Mouse (Mus musculus) lung, postnatal 36 days (tissue): Measurements from ENCODE around the gene Lrrn3.

Experiments
- DNase-seq: peaks from one replicate; pipeline ENCODE4 v3.0.0; 2022; ENCODE audit warnings: mixed read lengths

The Lrrn3 gene

DNA sequence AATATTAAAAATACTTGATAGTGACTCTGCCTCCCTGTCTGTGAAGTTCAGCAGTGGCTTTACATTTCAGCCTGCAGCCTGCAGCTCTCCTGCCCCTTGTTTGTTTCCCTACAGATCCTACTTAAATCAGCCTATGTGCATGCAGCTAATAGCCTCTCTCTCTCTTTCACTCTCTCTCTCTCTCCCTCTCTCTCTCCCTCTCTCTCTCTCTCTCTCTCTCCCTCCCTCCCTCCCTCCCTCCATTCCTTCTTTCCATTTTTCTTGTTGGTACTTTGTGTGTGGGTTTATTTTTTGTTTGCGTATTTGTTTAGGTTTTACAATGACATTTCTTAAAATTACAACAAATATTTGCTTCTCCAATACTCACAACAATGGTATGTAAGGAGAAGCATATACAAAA is at the start of gene Lrrn3:
Gene Lrrn3, minus strand, starts transcription at position 101 of the 400 bp plus-strand sequence.
- no peak for DNase-seq

GRCm38 (mm10) chr12:41528410-41528809 is 42.2 kb upstream of the Lrrn3 start:
- DNase-seq: no peak

GRCm38 (mm10) chr12:41526688-41527087 is 40.5 kb upstream of the Lrrn3 start:
- DNase-seq: no peak

GRCm38 (mm10) chr12:41521671-41522070 is 35.4 kb upstream of the Lrrn3 start:
- DNase-seq: no peak

DNA sequence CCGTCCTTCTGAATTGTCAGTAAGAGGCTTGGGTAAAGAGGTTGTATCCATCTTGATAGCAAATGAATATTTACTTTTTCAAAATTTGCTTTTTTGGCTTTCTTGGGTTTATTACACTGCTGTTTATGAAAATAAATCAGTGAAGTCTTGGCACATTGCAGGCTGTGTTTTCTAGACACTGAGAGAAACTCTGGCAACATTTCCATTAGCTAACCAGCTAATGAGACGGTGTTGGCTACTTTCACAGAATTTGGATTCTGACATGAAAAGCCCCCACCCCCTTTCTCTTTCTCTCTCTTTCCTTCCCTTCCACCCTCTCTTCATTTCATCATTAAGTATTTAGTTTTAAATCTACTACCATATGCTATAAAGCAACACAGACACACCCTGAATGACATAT is 34.1 kb upstream of the Lrrn3 start:
- no peak for DNase-seq

DNA sequence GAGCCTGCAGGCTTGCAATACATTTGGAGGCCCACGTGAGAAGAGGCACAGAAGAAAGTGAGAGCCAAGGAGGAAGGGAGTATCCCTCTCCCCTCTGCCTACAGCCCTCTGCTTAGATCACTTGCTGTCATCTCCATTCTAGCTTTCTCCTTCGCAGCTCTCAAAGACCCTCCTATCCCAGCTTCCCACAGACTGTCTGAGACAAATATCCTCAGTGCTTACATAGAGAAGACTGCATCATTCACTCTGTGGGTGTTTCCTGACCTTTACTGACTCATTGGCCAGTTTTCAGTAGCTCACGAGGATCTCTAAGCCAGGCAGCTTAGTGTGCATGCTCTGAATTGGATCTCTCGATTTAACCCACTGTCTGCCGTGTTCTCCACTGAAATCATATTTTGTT is 32.7 kb upstream of the Lrrn3 start:
- peak; percentile 9 for DNase-seq

DNA sequence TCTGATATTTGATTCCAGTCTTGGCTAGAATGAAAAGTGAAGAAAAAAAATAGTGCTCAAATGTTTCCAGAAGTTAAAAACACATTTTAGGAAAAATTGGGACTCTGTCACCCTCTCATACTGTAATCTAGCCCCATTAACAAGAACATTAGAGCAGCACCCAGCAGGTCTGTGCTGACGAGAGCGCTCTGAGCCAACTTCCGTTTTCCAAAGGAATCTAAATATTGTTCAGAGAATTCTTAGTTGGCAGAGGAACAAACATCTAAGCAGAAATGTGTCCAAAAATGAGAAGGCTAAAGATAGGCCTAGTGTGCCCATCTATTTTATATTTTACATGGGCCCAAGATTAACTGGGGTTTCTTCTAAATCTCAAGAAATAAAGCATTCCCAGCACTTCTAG is 24.4 kb upstream of the Lrrn3 start:
- peak; percentile 16 for DNase-seq

GRCm38 (mm10) chr12:41508610-41509009 is 22.4 kb upstream of the Lrrn3 start:
- DNase-seq: no peak

GRCm38 (mm10) chr12:41500049-41500820 is 14.0 kb upstream of the Lrrn3 start:
- DNase-seq: peak; percentile 43

DNA sequence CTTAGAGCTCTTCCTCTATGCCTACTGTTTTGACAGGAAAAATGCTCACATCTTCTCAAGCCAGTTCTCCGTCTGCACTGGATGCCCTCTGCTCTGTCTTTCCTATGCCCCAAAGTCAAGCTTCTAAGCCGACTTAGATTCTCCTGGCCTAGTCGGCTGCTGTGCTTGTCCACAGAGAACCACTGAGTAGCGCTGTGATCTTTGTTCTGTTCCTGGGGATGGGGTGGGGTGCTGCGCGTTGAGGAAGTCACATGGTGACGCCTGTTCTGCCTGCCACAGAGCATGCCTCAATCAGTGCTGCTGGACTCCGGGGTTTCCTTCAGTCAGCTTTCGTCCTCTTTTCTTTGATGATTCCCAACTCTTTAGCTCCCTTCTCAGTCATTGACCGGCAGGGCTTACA is 8.4 kb upstream of the Lrrn3 start:
- DNase-seq: peak; percentile 41

DNA sequence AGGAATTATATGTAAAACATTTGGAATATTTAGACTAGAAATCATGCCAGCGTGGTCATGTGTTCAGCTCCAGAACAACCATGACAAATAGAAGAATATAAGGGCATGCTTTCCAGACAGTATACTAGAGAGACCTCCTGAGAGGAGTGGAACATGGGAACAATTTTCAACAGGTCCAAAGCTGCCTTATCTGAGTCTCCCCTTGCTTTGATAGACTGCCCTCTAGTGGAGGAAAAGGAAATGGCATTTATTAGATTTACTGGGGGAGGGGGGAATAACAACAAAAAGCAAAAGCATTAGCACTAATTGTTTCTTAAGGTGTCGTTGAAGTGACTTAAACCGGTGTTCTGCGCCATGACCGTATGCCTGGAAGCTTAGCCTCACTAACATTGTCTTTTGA is 774 bp upstream of the Lrrn3 start:
- peak; percentile 59 for DNase-seq

DNA sequence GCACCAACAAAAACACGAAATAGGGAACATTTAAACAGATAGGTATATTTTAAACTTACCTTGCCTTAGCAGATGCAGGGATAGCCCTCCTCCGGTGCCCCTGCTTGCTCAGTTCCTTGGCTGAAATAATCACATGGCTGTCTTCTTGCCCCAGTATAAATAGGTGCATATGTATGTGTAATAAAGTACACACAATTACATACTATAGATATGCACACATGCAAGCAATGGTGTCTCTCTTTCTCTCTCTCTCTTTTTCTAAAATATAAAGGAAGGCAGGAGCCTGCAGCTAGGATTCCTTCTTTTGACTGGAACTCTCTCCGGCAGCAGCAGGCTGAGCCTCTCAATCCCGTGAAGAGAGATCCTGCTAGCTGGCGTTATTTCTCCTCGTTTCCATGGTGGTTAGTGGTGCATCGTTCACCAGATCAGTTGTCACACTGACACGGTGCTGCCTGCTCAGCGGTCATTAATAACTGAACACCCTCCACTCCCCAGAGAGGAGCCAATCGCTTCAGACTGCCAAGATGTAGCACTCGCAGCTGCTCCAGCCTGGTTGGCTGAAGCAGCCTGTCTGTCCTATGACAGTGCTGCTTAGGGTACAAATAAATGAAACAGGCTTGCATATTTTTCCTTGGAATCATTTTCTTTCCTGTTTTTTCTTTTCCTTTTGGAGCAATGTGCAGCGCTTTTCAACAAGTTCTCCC is 567 bp downstream of the Lrrn3 start:
- peak; percentile 50 for DNase-seq

DNA sequence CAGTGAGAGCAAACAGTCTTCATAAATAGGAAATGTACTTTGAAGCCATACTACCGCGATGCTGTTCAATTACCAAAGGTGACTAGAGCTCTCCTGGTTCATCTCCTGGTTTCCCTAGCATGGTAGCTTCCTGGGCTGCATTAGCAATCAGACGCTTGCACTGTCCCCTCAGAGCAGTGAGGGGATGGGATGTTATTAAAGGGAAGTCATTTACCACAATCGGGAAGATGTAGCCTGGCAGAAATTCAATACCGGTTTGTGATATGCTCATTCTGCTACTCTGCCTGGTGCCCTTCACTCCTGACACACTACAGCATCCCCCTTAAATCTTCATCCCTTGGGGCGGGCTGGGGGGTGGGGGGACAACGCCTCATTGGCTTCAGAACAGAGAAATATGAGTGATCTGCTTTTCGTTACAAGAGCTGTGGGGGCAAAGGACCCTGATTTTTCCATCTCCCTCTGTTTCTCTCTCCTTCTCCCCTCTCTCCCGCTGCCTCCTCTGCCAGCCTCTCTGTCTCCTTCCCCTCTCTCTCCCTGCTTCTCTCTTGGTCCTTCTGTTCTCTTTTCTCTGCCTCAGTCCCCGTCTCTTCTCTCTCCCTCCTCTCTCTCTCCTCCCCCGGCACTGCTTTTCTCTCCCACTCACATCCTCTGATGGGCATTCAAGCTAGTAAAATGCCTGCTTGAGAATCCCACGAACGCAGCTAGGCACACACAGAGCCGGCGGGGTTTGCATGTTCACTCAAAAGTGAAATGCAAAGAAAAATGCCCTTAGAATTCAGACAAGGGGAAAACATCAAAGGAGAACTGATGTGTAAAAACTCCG is 1.3 kb downstream of the Lrrn3 start:
- DNase-seq: no peak

- no peak for DNase-seq
Measured at GRCm38 (mm10) chr12:41483593-41484451, 2.4 kb downstream of the Lrrn3 start.

DNA sequence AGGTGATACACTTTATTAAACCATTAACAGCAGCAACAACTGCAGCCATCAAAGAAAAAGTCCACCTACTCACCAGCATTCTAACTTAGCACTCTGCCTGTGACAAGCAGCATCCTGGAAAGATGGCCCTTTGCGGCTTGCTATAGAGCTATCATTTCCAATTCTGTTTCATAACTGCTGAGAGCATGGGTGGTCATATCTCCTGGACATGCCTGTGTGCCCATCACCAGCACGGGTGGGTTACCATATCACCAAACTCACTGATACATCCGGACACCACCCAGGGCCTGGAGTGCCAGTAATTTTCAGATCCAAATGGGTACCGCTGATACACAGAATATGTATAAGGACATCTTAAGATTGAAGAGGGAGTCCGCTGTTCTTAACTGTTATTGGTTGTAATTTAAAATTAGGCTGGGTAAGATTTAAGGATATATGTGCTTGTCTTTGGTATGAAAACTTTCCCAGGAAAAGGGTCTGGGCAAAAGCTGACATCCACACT is 3.1 kb downstream of the Lrrn3 start:
- no peak for DNase-seq

DNA sequence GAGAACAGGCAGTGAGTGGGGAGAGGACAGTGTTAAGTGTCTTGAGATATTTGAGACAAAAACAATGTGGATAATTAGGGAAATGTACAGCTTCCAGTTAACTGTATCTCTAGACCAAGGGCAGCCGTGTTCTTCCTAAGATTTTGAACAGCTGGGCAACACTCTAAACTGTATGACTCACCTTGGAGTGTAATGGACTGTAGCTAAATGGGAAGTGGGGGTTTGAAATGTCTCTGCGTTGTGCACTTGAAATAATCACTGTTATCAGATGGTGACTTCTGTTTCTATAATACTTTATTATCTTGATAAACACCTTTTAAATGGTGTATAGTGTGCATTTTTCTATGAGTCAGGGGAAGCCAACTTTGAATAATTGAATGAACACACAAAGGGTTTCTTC is 4.7 kb downstream of the Lrrn3 start:
- no peak for DNase-seq

GRCm38 (mm10) chr12:41469096-41469801 is 17.0 kb downstream of the Lrrn3 start:
- DNase-seq: no peak

- DNase-seq: no peak
Measured at GRCm38 (mm10) chr12:41468374-41468991, 17.7 kb downstream of the Lrrn3 start.

DNA sequence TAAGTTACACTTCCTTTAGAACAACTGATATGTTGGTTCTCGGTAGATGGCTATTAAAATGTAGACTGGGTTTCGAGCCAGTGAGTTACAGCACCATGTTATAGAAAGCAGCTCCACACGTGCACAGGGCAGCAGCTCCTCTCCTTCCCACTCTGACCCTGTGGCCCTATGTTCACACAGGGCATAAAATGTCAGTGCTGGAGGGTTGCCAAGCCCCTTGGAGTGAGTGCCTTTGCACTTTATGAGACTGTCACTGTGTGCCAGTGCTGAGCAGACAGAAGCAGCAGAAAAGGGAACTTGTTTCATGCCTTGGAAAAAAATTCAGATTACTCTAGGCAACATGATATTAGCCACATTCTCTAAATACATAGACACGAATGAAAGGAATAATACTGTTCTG is 47.8 kb downstream of the Lrrn3 start:
- DNase-seq: peak; percentile 22

GRCm38 (mm10) chr12:41436206-41436985 is 49.8 kb downstream of the Lrrn3 start:
- no peak for DNase-seq
